Mouse (Mus musculus): ENCODE results near the gene Ccdc170.

The Ccdc170 gene

GRCm38 (mm10) chr10:4520394-4521102 is 38.2 kb downstream of the Ccdc170 start:
- in situ Hi-C loops (cut with MseI, MboI), result no loop called here

GRCm38 (mm10) chr10:4522116-4522515 is 39.8 kb downstream of the Ccdc170 start:
- in situ Hi-C loops (cut with MseI, MboI), result no loop called here

- in situ Hi-C loops (cut with MseI, MboI), result no loop called here
Measured at GRCm38 (mm10) chr10:4523078-4523477, 40.8 kb downstream of the Ccdc170 start.

- in situ Hi-C loops (cut with MseI, MboI), result no loop called here
Measured at GRCm38 (mm10) chr10:4528043-4528442, 45.7 kb downstream of the Ccdc170 start.

- in situ Hi-C loops (cut with MseI, MboI), result no loop called here
Measured at GRCm38 (mm10) chr10:4530638-4531235, 48.4 kb downstream of the Ccdc170 start.

- in situ Hi-C loops (cut with MseI, MboI), result no loop called here
Measured at GRCm38 (mm10) chr10:4531933-4532332, 49.6 kb downstream of the Ccdc170 start.

GRCm38 (mm10) chr10:4532731-4533130 is 50.4 kb downstream of the Ccdc170 start:
- in situ Hi-C loops (cut with MseI, MboI), result no loop called here

GRCm38 (mm10) chr10:4533873-4534272 is 51.6 kb downstream of the Ccdc170 start:
- in situ Hi-C loops (cut with MseI, MboI), result no loop called here

- in situ Hi-C loops (cut with MseI, MboI), result no loop called here
Measured at GRCm38 (mm10) chr10:4545550-4545949, 63.2 kb downstream of the Ccdc170 start.

- in situ Hi-C loops (cut with MseI, MboI), result no loop called here
Measured at GRCm38 (mm10) chr10:4553442-4554119, 71.3 kb downstream of the Ccdc170 start.

GRCm38 (mm10) chr10:4556842-4557377 is 74.6 kb downstream of the Ccdc170 start:
- in situ Hi-C loops (cut with MseI, MboI), result no loop called here

- in situ Hi-C loops (cut with MseI, MboI), result no loop called here
Measured at GRCm38 (mm10) chr10:4559132-4559531, 76.8 kb downstream of the Ccdc170 start.

- in situ Hi-C loops (cut with MseI, MboI), result no loop called here
Measured at GRCm38 (mm10) chr10:4565148-4565547, 82.8 kb downstream of the Ccdc170 start.

GRCm38 (mm10) chr10:4570778-4571177 is 88.5 kb downstream of the Ccdc170 start:
- in situ Hi-C loops (cut with MseI, MboI), result no loop called here

- in situ Hi-C loops (cut with MseI, MboI), result no loop called here
Measured at GRCm38 (mm10) chr10:4571304-4571703, 89.0 kb downstream of the Ccdc170 start.

GRCm38 (mm10) chr10:4581905-4582304 is 99.6 kb downstream of the Ccdc170 start:
- in situ Hi-C loops (cut with MseI, MboI), result no loop called here

GRCm38 (mm10) chr10:4586691-4587090 is 104.4 kb downstream of the Ccdc170 start:
- in situ Hi-C loops (cut with MseI, MboI), result no loop called here

- in situ Hi-C loops (cut with MseI, MboI), result no loop called here
Measured at GRCm38 (mm10) chr10:4589576-4589975, 107.3 kb downstream of the Ccdc170 start.

GRCm38 (mm10) chr10:4590956-4591355 is 108.7 kb downstream of the Ccdc170 start:
- in situ Hi-C loops (cut with MseI, MboI), result no loop called here

GRCm38 (mm10) chr10:4593828-4594227 is 111.5 kb downstream of the Ccdc170 start:
- in situ Hi-C loops (cut with MseI, MboI), result no loop called here

- in situ Hi-C loops (cut with MseI, MboI), result no loop called here
Measured at GRCm38 (mm10) chr10:4597211-4597610, 114.9 kb downstream of the Ccdc170 start.

- in situ Hi-C loops (cut with MseI, MboI), result no loop called here
Measured at GRCm38 (mm10) chr10:4598244-4598842, 116.0 kb downstream of the Ccdc170 start.
